Mouse (Mus musculus): Measurements from ENCODE around the gene Dtx2. TPM values are rescaled to one million over a fixed set of nuclear protein-coding genes. Genes with fewer than 3 reads are reported as not detected.

Gene Dtx2
- 30.0 TPM for total RNA-seq (2023)

GRCm38 (mm10) chr5:135994725-135995687, at the start of gene Dtx2:
TSS of gene Dtx2 (plus strand) at chr5:135994800.

GRCm38 (mm10) chr5:135974365-135974764, 20.2 kb upstream of the Dtx2 start, which contains the start of gene Ssc4d:
TSS of gene Ssc4d (minus strand) at chr5:135974531.

GRCm38 (mm10) chr5:135979904-135980303, 14.7 kb upstream of the Dtx2 start, which contains the start of gene Zp3:
TSS of gene Zp3 (plus strand) at chr5:135980099.

GRCm38 (mm10) chr5:136038258-136039214, 43.9 kb downstream of the Dtx2 start, which contains the start of gene Upk3b:
TSS of gene Upk3b (plus strand) at chr5:136038496.

GRCm38 (mm10) chr5:136054301-136055077, 59.9 kb downstream of the Dtx2 start, which contains the start of gene Upk3bl:
TSS of gene Upk3bl (plus strand) at chr5:136054492.

Other genes starting within 250 kb of the Dtx2 start
- not detected for gene Styxl1, start 216.4 kb upstream of the Dtx2 start, total RNA-seq (2023)
- gene Mdh2, start 216.3 kb upstream of the Dtx2 start, total RNA-seq (2023) = 175 TPM
- not detected for gene Srrm3, start 187.9 kb upstream of the Dtx2 start, total RNA-seq (2023)
- gene Hspb1, start 106.9 kb upstream of the Dtx2 start, total RNA-seq (2023) = 0.61 TPM
- gene Ywhag, start 60.2 kb upstream of the Dtx2 start, total RNA-seq (2023) = 52.8 TPM
- not detected for gene Ssc4d, start 20.3 kb upstream of the Dtx2 start, total RNA-seq (2023)
- not detected for gene Zp3, start 14.7 kb upstream of the Dtx2 start, total RNA-seq (2023)
- gene Upk3b, start 43.7 kb downstream of the Dtx2 start, total RNA-seq (2023) = 0.43 TPM
- gene Upk3bl, start 59.7 kb downstream of the Dtx2 start, total RNA-seq (2023) = not detected
- gene Rasa4, start 89.1 kb downstream of the Dtx2 start, total RNA-seq (2023) = 5.4 TPM
- 49.1 TPM for gene Polr2j, start 121.8 kb downstream of the Dtx2 start, total RNA-seq (2023)
- gene Lrwd1, start 141.3 kb downstream of the Dtx2 start, total RNA-seq (2023) = 43.4 TPM
- 24.6 TPM for gene Alkbh4, start 141.3 kb downstream of the Dtx2 start, total RNA-seq (2023)
- 238 TPM for gene Orai2, start 175.9 kb downstream of the Dtx2 start, total RNA-seq (2023)
- 29.5 TPM for gene Prkrip1, start 204.2 kb downstream of the Dtx2 start, total RNA-seq (2023)